Mouse (Mus musculus) embryonic fibroblast, embryonic 13.5 days (primary cell): Measurements from ENCODE around the gene Eif3i.

ENCODE experiments used
- CTCF ChIP-seq: IDR thresholded peaks from 2 replicates; pipeline ENCODE4 v1.5.1; 2011; ENCODE audit warnings: mild to moderate bottlenecking, control low read depth, low read length, moderate library complexity, borderline replicate concordance; ENCODE audit not compliant: insufficient read depth
- POLR2A ChIP-seq: IDR thresholded peaks from 2 replicates; pipeline ENCODE4 v1.6.1; 2011; ENCODE audit warnings: low read depth, mild to moderate bottlenecking, control low read depth, low read length, moderate library complexity

DNA sequence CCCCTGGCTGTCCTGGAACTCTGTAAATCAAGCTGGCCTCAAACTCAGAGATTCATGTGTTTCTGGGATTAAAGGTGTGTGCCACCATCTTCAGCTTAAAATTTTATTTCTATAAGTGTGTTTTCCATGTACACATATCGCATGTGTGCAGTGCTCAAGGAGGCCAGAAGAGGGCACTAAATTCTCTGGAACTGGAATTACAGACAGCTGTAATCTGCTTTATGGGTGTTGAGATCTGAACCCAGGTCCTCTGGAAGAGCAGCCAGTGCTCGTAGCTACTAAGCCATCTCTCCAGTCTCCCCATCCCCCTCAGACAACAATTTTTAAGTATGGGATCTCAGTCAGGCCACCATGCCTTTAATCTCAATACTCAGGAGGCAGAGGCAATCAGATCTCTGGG is 51.1 kb downstream of the Eif3i start:
- no peak for TF ChIP-seq CTCF
- no peak for TF ChIP-seq POLR2A
